Mouse (Mus musculus) lung, adult 18-20 months (tissue): Measurements from ENCODE around the gene Bfsp2.

Experiments used
- DNase-seq, 2 experiments: peaks; one replicate each; pipeline ENCODE4 v3.0.0; 2022; ENCODE audit warnings: mixed read lengths in 2 of 2

Gene Bfsp2

GRCm38 (mm10) chr9:103480044-103480576, at the start of gene Bfsp2:
Bfsp2 (minus strand) TSS chr9:103480420.
- DNase-seq = no peak

DNA sequence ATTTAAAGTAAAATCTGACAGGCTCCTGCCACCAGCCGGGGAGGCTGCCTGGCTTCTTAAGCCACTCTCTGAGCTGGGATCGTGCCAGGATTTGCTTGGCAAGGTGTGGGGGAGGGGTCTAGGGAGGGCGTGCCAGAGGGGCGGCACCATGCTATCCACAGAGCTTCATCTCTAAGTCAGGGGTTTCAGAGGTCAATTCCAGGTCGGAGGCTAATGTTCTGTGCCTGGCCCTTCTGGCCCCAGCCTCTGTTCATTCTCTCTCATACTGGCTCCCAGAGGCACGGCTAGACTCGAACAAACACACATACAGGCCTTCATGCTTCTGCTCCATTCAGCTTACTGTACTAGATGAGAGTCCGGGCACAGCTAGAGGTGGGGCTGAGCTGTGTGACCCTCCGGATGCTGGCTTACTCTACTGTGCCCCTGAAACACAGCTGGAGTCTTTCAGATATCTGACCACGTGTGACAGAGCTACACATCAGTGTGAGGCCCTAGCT, 44.9 kb upstream of the Bfsp2 start:
- DNase-seq = no peak

GRCm38 (mm10) chr9:103524600-103524999, 44.4 kb upstream of the Bfsp2 start:
- DNase-seq = no peak

GRCm38 (mm10) chr9:103523742-103524403, 43.7 kb upstream of the Bfsp2 start:
- DNase-seq = no peak

DNA sequence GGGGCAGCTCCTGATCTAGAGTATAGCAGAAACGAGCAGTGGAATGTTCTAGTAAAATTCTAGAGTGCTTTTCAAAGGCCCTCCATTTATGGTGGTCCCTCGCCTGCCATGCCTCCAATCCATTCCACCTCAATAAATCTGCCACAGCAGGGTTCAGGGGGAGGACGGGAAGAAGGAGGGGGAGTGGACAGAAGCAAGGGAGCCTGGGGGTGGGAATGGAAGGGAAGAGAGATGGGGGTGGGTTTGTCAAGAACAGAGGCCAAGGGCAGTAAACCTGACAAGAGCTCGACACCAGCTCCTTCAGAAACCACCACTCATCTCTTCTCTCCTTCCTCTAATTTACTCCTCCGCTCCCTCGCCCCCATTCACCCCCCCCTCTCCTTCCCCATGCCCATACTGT, 42.8 kb upstream of the Bfsp2 start:
- no peak for DNase-seq

- DNase-seq = no peak
Measured at GRCm38 (mm10) chr9:103513884-103514283, 33.7 kb upstream of the Bfsp2 start.

DNA sequence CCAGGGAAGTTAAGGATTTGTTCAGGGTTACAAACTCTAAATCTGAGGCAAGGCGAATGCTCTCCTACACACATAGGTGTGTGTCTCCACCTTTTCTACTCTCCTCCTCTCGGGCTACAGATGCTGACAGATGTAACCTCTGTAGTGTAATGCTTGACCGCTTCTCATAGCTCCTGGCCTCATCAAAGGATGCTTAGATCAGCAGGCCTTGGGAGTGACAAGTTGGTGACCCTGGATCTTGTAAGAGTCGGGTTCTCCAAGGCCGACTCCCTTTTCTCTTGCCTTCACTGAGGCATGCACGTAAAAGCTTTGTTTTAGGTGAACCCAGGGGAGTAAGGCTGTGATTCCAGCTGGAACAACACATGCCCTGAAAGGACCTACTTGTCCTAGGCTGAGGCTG, 32.0 kb upstream of the Bfsp2 start:
- no peak for DNase-seq

GRCm38 (mm10) chr9:103506968-103507584, 26.9 kb upstream of the Bfsp2 start:
- peak in 1 of 2 experiments; percentile 8 for DNase-seq

GRCm38 (mm10) chr9:103505067-103505466, 24.8 kb upstream of the Bfsp2 start:
- no peak for DNase-seq

GRCm38 (mm10) chr9:103504646-103505045, 24.4 kb upstream of the Bfsp2 start:
- DNase-seq = no peak

DNA sequence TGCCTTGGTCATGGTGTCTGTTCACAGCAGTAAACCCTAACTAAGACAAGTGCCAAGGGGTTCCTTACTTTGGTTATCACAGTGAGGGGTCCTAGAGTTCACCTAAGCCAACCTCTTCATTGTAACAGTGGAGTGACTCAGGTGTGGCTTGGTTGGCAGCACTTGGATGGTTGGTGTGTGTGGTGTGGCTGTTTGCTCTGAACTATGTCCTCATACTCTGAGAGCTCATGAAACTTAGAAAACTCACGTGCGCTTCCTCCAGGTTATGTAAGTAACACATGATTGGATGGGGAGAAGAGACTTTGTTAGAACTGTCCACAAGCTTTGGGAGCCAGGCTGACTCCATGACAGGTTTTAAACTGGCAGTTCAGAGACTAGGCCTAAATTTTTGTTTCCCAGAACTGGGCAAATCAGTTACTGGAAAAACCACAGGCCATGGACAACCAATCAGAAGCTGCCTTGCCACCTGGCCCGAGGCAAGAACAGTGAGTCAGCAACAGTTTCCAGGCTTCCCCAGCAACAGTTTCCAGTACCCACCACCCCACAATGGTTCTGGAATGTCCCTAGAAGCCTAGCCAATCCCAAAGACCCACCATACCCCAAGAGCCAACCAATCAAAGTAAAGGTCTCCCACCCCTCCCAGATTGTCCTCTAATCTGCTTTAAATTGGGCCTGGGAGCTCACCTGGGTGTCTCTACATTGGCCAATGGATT, 23.5 kb upstream of the Bfsp2 start:
- DNase-seq = no peak

- DNase-seq = no peak
Measured at GRCm38 (mm10) chr9:103502655-103503054, 22.4 kb upstream of the Bfsp2 start.

GRCm38 (mm10) chr9:103501861-103502364, 21.7 kb upstream of the Bfsp2 start:
- DNase-seq = no peak

GRCm38 (mm10) chr9:103499366-103499765, 19.1 kb upstream of the Bfsp2 start:
- DNase-seq = no peak

DNA sequence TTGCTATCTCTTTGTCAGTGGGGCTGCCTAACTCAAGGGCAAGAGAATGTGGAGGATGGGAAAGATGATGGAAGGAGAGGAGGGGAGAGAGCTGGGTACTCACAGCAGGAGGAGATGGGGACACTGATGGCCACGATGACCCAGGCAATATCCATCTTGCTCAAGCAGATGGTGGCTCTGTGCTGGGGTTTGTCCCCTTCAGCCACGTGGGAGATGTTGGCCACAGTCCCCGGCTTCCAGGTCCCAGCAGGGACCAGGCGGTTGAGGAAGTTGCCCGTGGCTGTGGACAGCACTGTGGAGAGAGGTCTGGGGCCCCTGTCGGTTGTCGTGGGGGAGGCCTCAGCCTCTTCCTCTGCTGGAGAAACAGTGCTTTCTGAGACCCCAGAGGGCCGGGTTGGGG, 18.5 kb upstream of the Bfsp2 start:
- no peak for DNase-seq

DNA sequence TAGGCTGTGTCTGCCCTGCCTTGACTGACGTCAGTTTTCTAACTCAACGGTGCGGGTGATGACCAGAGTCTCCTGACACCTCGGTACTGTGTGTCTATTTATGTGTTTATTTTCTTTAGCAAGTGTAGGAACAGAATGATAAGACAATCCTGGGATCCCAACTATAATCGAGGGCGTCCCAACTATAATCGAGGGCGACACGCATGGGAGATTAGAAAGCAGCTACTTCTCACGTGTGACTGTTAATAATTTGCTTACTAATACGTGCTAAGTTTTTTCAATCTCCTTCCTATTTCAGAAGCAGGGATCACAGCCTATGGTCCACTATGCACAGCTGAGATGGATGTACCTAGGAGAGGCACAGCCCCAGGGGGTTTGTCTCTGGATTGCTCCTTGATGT, 15.2 kb upstream of the Bfsp2 start:
- no peak for DNase-seq

DNA sequence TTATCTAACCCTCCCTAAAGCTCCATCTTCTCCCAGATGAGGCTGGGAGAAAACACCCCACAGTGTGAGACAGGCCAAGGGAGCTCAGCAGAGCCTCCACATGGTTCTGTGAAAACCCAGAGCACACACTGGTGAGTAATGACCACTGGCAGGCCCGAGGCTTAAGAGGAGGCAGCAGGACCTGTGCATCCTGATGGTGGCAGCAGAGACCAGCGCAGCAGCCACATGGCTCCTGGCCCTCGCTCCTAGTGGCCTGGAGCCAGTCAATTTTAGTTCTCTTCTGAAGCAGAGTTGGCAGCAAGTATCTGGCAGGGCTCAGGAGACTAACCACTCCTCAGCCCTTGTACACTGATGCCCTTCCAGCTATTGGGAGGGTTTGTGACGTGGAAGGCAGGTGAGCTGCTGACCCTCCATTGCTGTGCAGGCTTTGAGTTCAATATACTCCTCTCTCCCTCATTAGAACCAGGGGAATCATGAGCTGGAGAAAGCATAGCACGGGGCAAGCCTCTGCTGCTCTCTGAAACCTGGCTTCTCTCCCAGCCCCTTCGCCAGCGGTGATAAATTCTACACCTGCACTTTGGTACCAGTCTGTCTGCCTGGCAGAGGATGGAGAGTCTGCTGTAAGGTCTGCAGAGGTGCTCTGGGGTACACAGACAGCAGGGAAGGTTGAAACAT, 14.3 kb upstream of the Bfsp2 start:
- peak; percentile 55 to 63 for DNase-seq

GRCm38 (mm10) chr9:103491985-103492384, 11.8 kb upstream of the Bfsp2 start:
- DNase-seq = no peak

GRCm38 (mm10) chr9:103490439-103490838, 10.2 kb upstream of the Bfsp2 start:
- DNase-seq = peak; percentile 59 to 60

GRCm38 (mm10) chr9:103489883-103490282, 9.7 kb upstream of the Bfsp2 start:
- no peak for DNase-seq

- DNase-seq = no peak
Measured at GRCm38 (mm10) chr9:103489096-103489495, 8.9 kb upstream of the Bfsp2 start.

GRCm38 (mm10) chr9:103486262-103486661, 6.0 kb upstream of the Bfsp2 start:
- no peak for DNase-seq

DNA sequence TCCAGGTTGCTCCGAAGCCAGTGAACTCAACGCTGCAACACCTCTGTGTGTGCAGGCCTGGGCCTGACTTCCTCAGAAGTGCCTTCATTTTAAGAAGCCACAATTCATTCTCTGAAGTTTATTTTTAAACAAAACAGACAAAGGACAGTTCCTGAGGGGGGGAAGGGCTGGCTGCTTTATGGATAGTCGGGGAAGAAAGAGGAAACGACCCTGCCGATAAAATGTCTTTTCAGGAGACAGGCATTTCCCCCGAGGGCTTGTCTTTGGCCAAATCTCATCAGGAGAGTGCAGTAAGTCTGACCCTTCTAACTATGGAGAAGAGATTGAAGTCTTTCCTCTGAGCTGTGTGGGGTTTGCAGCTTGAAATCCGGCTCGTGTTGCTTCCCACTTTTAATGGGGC, 5.4 kb upstream of the Bfsp2 start:
- DNase-seq = no peak
